Mouse (Mus musculus): ENCODE measurements at regions not wholly inside any gene's neighbourhood (a gene's known extent, or its start where the extent isn't known, plus 50 kb on each side); places are given as distances from the start of the nearest gene placed in this dataset.
A peak's percentile ranks its signal among the peaks of the same experiment; 100 is the strongest.

DNA sequence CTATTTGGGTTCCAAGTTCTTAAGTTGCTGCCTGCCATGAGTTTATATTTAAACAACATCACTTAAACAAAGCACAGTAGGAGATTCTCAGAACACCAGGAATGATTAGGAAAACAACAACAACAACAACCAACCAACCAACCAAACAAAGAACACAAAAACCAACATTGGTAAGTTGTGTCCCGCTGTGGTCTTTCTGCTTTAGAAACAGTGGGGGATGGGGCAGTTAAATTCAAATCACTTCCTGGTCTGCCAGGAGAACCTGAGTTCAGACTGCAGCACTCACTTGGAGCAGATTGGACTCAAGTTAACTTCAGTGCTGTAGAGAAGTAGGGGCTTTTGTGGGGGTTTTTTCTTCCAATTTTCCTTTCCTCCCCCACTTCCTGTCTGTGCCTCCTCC lies 210.6 kb downstream of the Stk31 start:
- Histone ChIP-seq H3K27me3 (replicated peaks; ENCODE audit: control insufficient read depth, insufficient read depth, low read length) (no peaks in the 10 kb centered on the region), H3K9ac (ENCODE audit: low read depth, low read length) (no peak overlapping the region), H3K9me3 (ENCODE audit: control insufficient read depth, low read length) (no peaks in the 10 kb centered on the region), H3K4me2 (ENCODE audit: low read depth, low read length) (no peak overlapping the region), H3K36me3 (ENCODE audit: control insufficient read depth, insufficient read depth, low read length) (no peaks in the 10 kb centered on the region), H3K4me1 (ENCODE audit: control insufficient read depth, insufficient read depth, low read length) (no peaks in the 10 kb centered on the region), H3K27ac (replicated peaks; ENCODE audit: low read depth, low read length) (no peak overlapping the region), H3K4me3 (ENCODE audit: low read depth, low read length) (no peak overlapping the region)
- WGBS, result 0% methylated on average over 1 of the region's 1 CpGs
- DNase-seq (ENCODE audit: low spot score) (no peak), ATAC-seq (ENCODE audit: low read depth) (no peak)

GRCm38 (mm10) chr6:49606626-49607158 lies 211.3 kb downstream of the Stk31 start:
- no peak for ATAC-seq (ENCODE audit: low read depth)
- 19% methylated on average over 9 of the region's 9 CpGs for WGBS

DNA sequence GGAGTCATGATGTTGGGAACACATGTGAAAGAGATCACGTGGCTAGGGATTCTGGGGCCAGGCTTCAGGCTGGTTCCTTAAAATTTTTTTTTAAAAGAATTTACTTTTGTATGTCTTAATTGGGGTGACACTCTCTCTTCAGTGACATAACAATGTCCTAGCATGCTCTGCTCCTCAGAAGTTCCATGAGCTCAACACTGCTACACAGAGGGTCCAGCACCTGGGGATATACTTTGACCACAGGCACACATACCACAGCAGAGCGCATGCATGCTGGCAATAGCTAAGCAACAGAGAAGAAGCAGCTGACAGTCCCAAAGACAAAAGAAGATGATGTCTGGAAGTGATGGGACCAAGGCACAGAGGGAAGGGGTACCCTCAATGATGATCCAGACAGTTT lies 198.4 kb upstream of the Npy start:
- no peak overlapping the region for H3K9ac ChIP-seq (ENCODE audit: low read depth, low read length)
- H3K4me1 ChIP-seq (ENCODE audit: control insufficient read depth, insufficient read depth, low read length), result no peaks in the 10 kb centered on the region
- H3K27me3 ChIP-seq (replicated peaks; ENCODE audit: control insufficient read depth, insufficient read depth, low read length), result no peaks in the 10 kb centered on the region
- no peak overlapping the region for H3K4me2 ChIP-seq (ENCODE audit: low read depth, low read length)
- H3K36me3 ChIP-seq (ENCODE audit: control insufficient read depth, insufficient read depth, low read length), result no peaks in the 10 kb centered on the region
- H3K9me3 ChIP-seq (ENCODE audit: control insufficient read depth, low read length), result no peaks in the 10 kb centered on the region
- no peak overlapping the region for H3K4me3 ChIP-seq (ENCODE audit: low read depth, low read length)
- 75% methylated on average over 2 of the region's 2 CpGs for WGBS
- no peak overlapping the region for H3K27ac ChIP-seq (replicated peaks; ENCODE audit: low read depth, low read length)
- ATAC-seq (ENCODE audit: low read depth) (no peak), DNase-seq (ENCODE audit: low spot score) (no peak)

More at GRCm38 (mm10) chr6:49606626-49607158, 211.3 kb downstream of the Stk31 start:
- no peaks in the 10 kb centered on the region for H3K27me3 ChIP-seq (replicated peaks; ENCODE audit: control insufficient read depth, insufficient read depth, low read length)
- H3K9me3 ChIP-seq (ENCODE audit: control insufficient read depth, low read length), result no peaks in the 10 kb centered on the region
- H3K27ac ChIP-seq (replicated peaks; ENCODE audit: low read depth, low read length), result no peak overlapping the region
- no peak for DNase-seq (ENCODE audit: low spot score)
- H3K36me3 ChIP-seq (ENCODE audit: control insufficient read depth, insufficient read depth, low read length), result no peaks in the 10 kb centered on the region
- H3K4me2 ChIP-seq (ENCODE audit: low read depth, low read length), result no peak overlapping the region
- H3K4me3 ChIP-seq (ENCODE audit: low read depth, low read length), result no peak overlapping the region
- no peaks in the 10 kb centered on the region for H3K4me1 ChIP-seq (ENCODE audit: control insufficient read depth, insufficient read depth, low read length)
- no peak overlapping the region for H3K9ac ChIP-seq (ENCODE audit: low read depth, low read length)

DNA sequence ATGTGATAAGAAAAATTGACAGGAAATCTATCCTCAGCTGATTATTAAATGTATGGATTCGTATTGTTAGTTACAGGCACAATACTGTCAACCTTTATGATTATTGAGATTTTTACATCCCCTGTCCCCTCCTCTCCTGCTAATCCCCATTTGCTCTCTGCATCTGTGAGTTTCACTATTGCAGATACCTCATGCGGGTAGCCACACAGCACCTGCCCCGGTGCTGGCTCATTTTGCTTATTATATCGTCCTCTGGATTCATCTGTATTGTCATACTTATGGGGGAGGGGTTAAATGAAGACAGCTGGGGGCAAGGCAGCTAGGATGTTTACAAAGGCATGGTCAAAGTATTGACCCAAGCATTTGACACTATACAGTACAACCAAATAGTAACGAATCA lies 197.9 kb upstream of the Npy start:
- Histone ChIP-seq H3K9ac (ENCODE audit: low read depth, low read length) (no peak overlapping the region), H3K27ac (replicated peaks; ENCODE audit: low read depth, low read length) (no peak overlapping the region), H3K4me3 (ENCODE audit: low read depth, low read length) (no peak overlapping the region), H3K27me3 (replicated peaks; ENCODE audit: control insufficient read depth, insufficient read depth, low read length) (no peaks in the 10 kb centered on the region), H3K9me3 (ENCODE audit: control insufficient read depth, low read length) (no peaks in the 10 kb centered on the region), H3K4me1 (ENCODE audit: control insufficient read depth, insufficient read depth, low read length) (no peaks in the 10 kb centered on the region), H3K4me2 (ENCODE audit: low read depth, low read length) (no peak overlapping the region), H3K36me3 (ENCODE audit: control insufficient read depth, insufficient read depth, low read length) (no peaks in the 10 kb centered on the region)
- ATAC-seq (ENCODE audit: low read depth) (no peak), DNase-seq (ENCODE audit: low spot score) (no peak)
- WGBS, result 67% methylated on average over 5 of the region's 5 CpGs

DNA sequence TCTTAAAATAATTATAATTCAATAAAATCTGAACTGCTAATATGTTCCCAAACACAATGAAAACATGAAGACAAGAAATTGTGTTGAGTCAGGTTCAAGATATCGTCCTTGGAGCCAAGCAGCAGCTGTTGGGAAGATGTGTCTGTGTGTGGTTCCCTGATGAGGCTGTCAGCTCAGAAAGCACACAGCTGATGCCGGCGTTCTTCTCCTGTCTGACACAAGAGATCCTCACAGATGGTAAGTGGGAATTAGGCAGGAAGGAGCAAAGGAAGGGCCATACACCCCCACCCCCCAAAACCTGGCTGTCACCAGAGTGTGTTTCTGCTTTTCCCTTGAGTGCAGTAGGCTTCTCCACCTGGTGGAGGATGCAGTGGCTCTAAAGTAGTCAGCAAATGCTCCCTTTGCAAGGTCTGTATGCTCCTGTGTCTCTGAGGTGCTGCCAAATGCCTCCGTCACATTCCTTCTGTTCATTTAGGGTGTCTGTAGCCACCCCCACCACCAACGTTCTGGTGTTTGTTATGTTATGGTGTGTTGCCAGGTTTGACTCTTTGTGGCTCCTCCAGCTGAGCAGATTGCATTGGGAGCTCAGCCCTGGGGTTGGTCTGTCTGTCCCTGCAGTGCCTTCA lies 188.9 kb upstream of the Npy start:
- H3K27ac ChIP-seq (replicated peaks; ENCODE audit: low read depth, low read length), result no peak overlapping the region
- peak; percentile 15 for DNase-seq (ENCODE audit: low spot score)

GRCm38 (mm10) chr6:49637654-49638053 lies 184.9 kb upstream of the Npy start:
- WGBS, result 86% methylated on average over 2 of the region's 2 CpGs
- no peaks in the 10 kb centered on the region for H3K36me3 ChIP-seq (ENCODE audit: control insufficient read depth, insufficient read depth, low read length)
- H3K9ac ChIP-seq (ENCODE audit: low read depth, low read length), result no peak overlapping the region
- no peaks in the 10 kb centered on the region for H3K9me3 ChIP-seq (ENCODE audit: control insufficient read depth, low read length)
- DNase-seq (ENCODE audit: low spot score), result peak; percentile 19
- H3K4me2 ChIP-seq (ENCODE audit: low read depth, low read length), result no peak overlapping the region
- no peak overlapping the region for H3K27ac ChIP-seq (replicated peaks; ENCODE audit: low read depth, low read length)
- no peaks in the 10 kb centered on the region for H3K4me1 ChIP-seq (ENCODE audit: control insufficient read depth, insufficient read depth, low read length)
- no peak overlapping the region for H3K4me3 ChIP-seq (ENCODE audit: low read depth, low read length)
- no peak for ATAC-seq (ENCODE audit: low read depth)
- H3K27me3 ChIP-seq (replicated peaks; ENCODE audit: control insufficient read depth, insufficient read depth, low read length), result no peaks in the 10 kb centered on the region

More for the DNA sequence above, 188.9 kb upstream of the Npy start:
- no peaks in the 10 kb centered on the region for H3K9me3 ChIP-seq (ENCODE audit: control insufficient read depth, low read length)
- 25% methylated on average over 5 of the region's 5 CpGs for whole genome bisulfite sequencing
- H3K36me3 ChIP-seq (ENCODE audit: control insufficient read depth, insufficient read depth, low read length), result no peaks in the 10 kb centered on the region
- no peak for ATAC-seq (ENCODE audit: low read depth)
- no peaks in the 10 kb centered on the region for H3K4me1 ChIP-seq (ENCODE audit: control insufficient read depth, insufficient read depth, low read length)
- H3K9ac ChIP-seq (ENCODE audit: low read depth, low read length), result no peak overlapping the region
- no peaks in the 10 kb centered on the region for H3K27me3 ChIP-seq (replicated peaks; ENCODE audit: control insufficient read depth, insufficient read depth, low read length)
- H3K4me3 ChIP-seq (ENCODE audit: low read depth, low read length), result no peak overlapping the region
- no peak overlapping the region for H3K4me2 ChIP-seq (ENCODE audit: low read depth, low read length)

DNA sequence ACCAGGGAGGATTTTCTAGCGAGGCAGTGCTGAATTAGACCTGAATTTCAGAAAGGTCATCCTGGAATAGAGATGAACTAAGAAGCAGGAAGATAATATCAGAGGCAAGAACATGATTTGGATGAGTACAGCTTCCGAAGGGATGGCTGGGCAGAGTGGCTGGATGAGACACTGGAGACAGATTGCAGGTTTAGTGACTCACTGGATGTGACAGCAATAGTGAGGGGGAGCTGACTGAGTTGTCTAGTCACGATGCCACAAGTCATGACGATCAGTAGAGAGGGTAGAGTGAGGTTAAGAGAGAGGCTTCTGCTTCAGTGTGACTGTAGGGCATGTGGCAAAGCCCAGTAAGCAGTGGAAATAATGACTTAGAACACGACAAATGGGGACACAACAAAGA lies 181.3 kb upstream of the Npy start:
- Histone ChIP-seq H3K9me3 (ENCODE audit: control insufficient read depth, low read length) (no peaks in the 10 kb centered on the region), H3K9ac (ENCODE audit: low read depth, low read length) (no peak overlapping the region), H3K4me1 (ENCODE audit: control insufficient read depth, insufficient read depth, low read length) (no peaks in the 10 kb centered on the region), H3K4me3 (ENCODE audit: low read depth, low read length) (no peak overlapping the region), H3K36me3 (ENCODE audit: control insufficient read depth, insufficient read depth, low read length) (no peaks in the 10 kb centered on the region), H3K27ac (replicated peaks; ENCODE audit: low read depth, low read length) (no peak overlapping the region), H3K27me3 (replicated peaks; ENCODE audit: control insufficient read depth, insufficient read depth, low read length) (no peaks in the 10 kb centered on the region), H3K4me2 (ENCODE audit: low read depth, low read length) (no peak overlapping the region)
- WGBS, result 79% methylated on average over 5 of the region's 5 CpGs
- ATAC-seq (ENCODE audit: low read depth) (no peak), DNase-seq (ENCODE audit: low spot score) (no peak)

DNA sequence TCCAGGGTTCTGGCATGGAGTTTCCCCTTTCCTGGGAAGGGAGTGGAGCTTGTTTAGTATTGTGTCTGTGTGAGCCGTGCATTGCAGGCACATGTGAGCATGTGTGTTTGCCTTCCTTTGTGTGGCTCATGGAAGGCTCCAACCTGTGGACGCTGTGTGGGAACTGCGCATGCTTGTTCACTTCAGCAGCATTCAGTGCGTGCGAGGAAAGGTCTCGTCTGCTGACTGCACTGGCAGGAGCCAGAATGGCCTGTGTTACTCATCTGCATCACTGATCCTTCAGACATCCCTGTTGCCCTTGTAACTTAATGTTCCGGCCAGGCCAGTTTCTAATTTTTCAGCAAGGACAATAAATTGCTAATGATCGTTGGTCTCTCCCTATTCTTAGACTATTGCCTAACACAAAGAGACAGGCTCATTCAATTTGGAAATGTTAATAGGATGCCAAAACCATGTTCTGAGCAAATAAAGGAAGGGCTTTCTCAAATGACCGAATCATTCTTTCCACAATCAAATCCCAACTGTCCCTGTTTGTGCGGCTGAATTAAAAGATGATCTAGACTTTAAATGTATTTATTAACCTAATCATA lies 167.9 kb upstream of the Npy start:
- H3K4me1 ChIP-seq (ENCODE audit: control insufficient read depth, insufficient read depth, low read length), result no peaks in the 10 kb centered on the region
- no peak overlapping the region for H3K9ac ChIP-seq (ENCODE audit: low read depth, low read length)
- H3K27ac ChIP-seq (replicated peaks; ENCODE audit: low read depth, low read length), result no peak overlapping the region
- no peak overlapping the region for H3K4me3 ChIP-seq (ENCODE audit: low read depth, low read length)
- H3K27me3 ChIP-seq (replicated peaks; ENCODE audit: control insufficient read depth, insufficient read depth, low read length), result no peaks in the 10 kb centered on the region
- H3K9me3 ChIP-seq (ENCODE audit: control insufficient read depth, low read length), result no peaks in the 10 kb centered on the region
- H3K36me3 ChIP-seq (ENCODE audit: control insufficient read depth, insufficient read depth, low read length), result no peaks in the 10 kb centered on the region
- ATAC-seq (ENCODE audit: low read depth) (no peak), DNase-seq (ENCODE audit: low spot score) (no peak)
- WGBS, result 81% methylated on average over 10 of the region's 10 CpGs
- H3K4me2 ChIP-seq (ENCODE audit: low read depth, low read length), result no peak overlapping the region

DNA sequence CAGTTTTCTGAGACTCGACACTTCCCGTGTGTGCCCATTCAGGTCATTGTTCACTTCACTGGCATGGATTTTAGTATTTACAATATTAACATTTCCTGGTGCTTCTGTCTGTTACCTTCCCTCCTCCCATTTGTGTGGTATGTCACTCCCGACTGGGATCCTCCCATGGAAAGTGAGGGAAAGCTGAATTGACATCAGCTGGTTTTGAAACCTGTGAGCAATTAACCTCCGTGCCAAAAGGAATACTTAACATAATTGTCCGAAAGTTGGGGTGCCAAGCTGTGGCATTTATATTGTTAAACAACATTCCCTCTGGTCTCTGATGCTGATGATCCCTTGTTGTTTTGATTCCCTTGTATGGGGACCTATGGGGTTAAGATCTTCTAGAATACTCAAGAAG lies 167.3 kb upstream of the Npy start:
- ATAC-seq (ENCODE audit: low read depth), result no peak
- no peaks in the 10 kb centered on the region for H3K27me3 ChIP-seq (replicated peaks; ENCODE audit: control insufficient read depth, insufficient read depth, low read length)
- H3K9me3 ChIP-seq (ENCODE audit: control insufficient read depth, low read length), result no peaks in the 10 kb centered on the region
- no peaks in the 10 kb centered on the region for H3K36me3 ChIP-seq (ENCODE audit: control insufficient read depth, insufficient read depth, low read length)
- H3K4me1 ChIP-seq (ENCODE audit: control insufficient read depth, insufficient read depth, low read length), result no peaks in the 10 kb centered on the region
- 49% methylated on average over 5 of the region's 5 CpGs for WGBS
- no peak overlapping the region for H3K4me2 ChIP-seq (ENCODE audit: low read depth, low read length)
- no peak overlapping the region for H3K4me3 ChIP-seq (ENCODE audit: low read depth, low read length)
- H3K27ac ChIP-seq (replicated peaks; ENCODE audit: low read depth, low read length), result no peak overlapping the region
- no peak overlapping the region for H3K9ac ChIP-seq (ENCODE audit: low read depth, low read length)
- no peak for DNase-seq (ENCODE audit: low spot score)

Measured in embryonic facial prominence, embryonic 14.5 days (tissue).